Mouse (Mus musculus): ENCODE measurements at regions not wholly inside any gene's neighbourhood (a gene's known extent, or its start where the extent isn't known, plus 50 kb on each side); places are given as distances from the start of the nearest gene placed in this dataset.

- TF ChIP-seq POLR2A (IDR thresholded peaks at IDR 0.05; ENCODE audit: borderline replicate concordance, insufficient read depth, low read length), result no peak
- no peak for TF ChIP-seq CTCF (IDR thresholded peaks at IDR 0.05; ENCODE audit: borderline replicate concordance, insufficient read depth, low read depth, low read length)
These were observed 1046.7 kb upstream of the Flrt2 start for GRCm38 (mm10) chr12:94645302-94645701.

Measured in cerebellum, adult 2 months (tissue).